Mouse (Mus musculus): Measurements from ENCODE around the gene Xylt1. TPM values are rescaled to one million over a fixed set of nuclear protein-coding genes. Genes with fewer than 3 reads are reported as not detected.
A peak's percentile ranks its signal among the peaks of the same experiment; 100 is the strongest.

Xylt1 gene
- total RNA-seq, 2 experiments from 2014 or later, result 3.9 to 4.3 TPM

DNA sequence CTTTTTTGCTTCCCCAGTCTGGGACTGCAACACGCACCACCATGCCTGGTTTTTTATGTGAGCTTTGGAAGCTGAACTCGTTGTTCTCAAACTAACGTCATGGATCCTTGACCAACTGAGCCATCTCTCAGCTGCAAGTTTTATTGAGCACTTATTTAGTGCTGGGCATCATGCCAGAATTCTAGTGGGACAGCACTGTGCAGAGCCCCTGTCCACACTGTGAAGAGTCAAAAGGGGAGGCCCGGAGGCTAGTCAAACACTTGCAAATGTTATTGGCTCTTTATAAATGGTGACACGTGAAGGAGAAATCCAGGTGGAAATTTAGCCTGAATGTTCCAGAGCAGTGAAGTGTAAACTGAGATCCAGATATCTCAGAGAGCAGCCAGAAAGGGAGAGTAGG lies 121.6 kb downstream of the Xylt1 start:
- intact Hi-C loops (cut with DNase I), result no loop called here
- no peak for DNase-seq

DNA sequence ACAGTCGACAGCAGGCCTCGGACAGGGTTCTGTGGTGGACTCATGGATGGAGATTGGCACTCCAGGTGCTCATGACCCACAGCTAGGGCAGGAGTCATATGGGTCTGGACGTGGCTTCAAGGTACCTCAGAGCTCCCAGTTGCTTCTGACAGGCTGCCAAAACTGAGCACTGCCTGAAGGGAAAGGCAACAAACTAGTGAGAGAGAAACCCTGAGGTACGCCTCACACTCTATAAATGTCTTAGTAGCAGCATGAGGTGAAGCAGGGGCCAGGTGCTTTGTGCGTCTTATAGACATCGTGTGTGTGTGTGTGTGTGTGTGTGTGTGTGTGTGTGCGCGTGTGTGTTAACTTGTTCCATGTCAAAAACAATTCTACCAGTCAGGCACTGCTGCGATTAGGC lies 122.9 kb downstream of the Xylt1 start:
- DNase-seq, result no peak
- intact Hi-C loops (cut with DNase I), result no loop called here

DNA sequence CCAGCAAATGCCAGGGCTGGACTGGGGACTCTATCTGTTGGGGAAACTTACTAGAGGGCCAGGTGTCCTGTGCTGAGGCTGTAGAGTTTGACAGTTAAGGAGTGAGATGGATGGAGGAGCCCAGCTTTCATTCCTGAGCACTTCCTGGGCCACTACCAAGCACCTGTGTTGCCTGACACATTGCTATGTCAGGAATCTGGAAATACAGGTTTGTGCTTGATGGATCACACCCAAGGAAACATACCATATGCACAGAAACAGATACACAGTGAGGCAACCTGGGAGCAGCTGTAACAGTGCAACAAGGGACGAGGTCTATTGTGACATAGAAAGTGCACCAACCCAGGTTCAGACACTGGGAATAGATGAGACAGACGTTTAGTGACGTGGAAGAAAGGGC lies 125.0 kb downstream of the Xylt1 start:
- intact Hi-C loops (cut with DNase I), result no loop called here
- DNase-seq, result no peak

DNA sequence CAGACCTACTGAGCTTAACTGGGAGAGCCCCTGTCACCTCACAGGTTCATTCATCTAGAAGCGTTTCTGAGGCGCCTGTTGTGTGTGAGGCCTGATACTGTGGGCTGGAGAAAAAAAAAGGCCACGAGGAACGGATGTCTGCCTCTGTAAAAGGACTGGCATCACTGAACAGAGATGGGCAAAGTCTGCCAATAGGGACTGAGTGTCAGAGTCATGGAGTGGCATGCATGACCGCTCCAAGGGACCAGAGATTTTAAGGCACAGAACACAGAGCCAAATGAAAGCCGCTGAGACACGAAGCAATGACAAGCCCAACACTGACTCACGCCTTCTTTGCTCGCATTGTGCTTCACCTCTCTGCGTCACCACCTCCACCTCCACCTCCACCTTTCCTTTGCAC lies 126.6 kb downstream of the Xylt1 start:
- DNase-seq, result no peak
- intact Hi-C loops (cut with DNase I), result no loop called here

DNA sequence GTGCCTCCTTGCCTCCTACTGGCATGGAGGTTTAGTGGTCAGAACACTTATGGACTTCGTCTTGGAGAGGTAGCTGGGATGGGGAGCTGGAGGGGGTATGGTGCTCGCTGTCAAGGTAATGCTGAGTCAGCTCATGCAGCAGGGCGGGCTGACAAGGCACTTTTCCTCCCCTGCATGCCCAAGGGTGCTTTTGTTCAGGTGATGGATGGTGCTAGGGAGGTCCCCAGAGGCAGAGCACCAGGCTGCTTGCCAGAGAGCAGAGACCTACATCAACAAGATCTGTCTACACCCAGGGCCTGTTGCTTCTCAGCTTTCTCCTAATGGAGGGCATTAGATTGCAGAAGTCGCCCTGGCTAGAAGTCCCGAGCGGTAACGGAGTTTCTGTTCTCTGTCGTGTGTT lies 127.3 kb downstream of the Xylt1 start:
- intact Hi-C loops (cut with DNase I), result no loop called here
- no peak for DNase-seq

DNA sequence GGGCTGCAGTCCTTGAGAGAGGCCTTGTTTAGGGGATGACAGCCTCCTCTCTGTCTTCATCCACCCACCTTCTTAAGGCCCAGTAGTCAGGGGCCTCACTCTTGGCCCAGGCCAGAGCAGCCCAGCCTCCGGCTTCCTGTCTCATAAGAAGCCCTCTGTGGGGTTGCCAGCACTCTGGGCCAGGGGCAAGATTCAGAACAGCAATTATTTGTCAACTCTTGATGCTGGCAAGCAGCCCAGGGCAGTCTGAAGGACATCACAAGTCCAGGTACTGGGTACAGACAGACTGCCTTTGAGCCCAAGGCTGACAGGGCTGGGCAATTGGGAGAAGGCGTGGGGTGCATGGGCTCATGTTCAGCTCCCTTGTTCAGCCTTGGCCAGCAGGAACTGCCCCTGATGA lies 129.3 kb downstream of the Xylt1 start:
- no peak for DNase-seq

DNA sequence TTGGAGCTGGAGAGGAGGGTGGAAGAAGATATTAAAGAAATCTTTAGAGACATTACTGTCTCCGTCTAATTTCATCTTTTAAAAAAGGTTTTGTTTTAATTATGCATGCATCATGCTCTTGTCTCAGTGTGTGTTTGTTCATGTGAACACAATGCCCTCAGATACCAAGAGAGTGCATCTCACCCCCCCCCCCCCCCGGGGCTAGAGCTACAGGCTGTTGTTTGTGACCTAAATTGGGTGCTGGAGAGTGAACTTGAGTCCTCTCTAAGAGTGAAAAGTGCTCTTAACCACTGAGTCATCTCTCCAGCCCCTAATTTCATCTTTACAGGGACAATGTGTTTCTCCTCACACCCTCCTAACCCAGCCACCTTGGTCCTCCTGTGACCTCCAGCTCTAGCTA lies 131.5 kb downstream of the Xylt1 start:
- intact Hi-C loops (cut with DNase I), result no loop called here
- DNase-seq, result no peak

More for the DNA sequence above, 129.3 kb downstream of the Xylt1 start:
- intact Hi-C loops (cut with DNase I), result no loop called here

DNA sequence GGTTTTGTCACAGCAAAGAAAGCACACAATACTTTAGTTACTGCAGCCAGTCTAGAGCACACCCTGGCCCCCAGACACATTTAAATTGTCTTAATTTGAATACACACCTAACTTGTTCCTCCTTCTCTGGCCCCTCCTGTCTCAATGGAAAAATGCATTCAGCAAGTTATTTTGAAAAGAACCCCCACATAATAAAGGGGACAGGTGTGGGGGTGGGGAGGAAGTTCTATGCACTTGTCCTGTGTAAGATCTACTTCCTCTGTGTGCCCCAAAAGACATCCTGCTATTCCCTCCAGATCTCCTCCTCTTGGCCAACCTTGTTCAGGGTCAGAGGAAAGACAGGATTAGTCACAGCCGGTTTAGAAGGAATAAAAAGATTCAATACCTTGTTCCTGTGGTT lies 135.0 kb downstream of the Xylt1 start:
- intact Hi-C loops (cut with DNase I), result no loop called here
- DNase-seq, result no peak

DNA sequence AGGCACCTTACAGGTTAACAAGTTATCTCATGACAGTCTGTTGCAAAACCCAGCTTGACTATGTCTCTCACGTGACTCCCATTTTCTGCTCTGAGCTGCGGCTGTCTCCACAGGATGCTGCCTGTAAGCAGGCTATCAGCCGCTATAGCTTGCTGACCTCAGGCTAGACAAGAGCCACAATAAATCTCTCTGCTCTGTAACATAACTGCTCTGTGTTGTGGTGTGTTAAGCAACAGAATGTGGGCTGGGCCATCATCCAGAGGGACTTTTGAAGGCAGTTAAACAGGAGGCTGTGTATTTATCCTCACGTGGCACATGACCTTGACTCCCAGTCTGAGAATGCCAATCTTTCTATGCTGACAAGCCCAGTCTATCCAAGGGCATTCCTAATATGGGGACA lies 136.1 kb downstream of the Xylt1 start:
- intact Hi-C loops (cut with DNase I), result no loop called here
- DNase-seq, result no peak

DNA sequence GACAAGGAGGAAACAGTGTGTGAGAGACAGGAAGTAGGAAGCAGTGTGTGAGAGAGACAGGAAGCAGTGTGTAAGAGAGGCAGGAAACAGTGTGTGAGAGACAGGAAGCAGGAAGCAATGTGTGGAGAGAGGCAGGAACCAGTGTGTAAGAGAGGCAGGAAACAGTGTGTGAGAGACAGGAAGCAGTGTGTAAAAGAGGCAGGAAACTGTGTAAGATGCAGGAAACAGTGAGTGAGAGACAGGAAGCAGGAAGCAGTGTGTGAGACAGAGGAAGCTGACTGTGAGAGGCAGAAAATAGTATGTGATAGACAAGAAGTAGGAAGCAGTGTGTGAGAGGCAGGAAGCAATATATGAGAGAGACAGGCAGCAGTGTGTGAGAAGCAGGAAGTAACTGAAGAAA lies 140.6 kb downstream of the Xylt1 start:
- DNase-seq, result no peak
- intact Hi-C loops (cut with DNase I), result no loop called here

DNA sequence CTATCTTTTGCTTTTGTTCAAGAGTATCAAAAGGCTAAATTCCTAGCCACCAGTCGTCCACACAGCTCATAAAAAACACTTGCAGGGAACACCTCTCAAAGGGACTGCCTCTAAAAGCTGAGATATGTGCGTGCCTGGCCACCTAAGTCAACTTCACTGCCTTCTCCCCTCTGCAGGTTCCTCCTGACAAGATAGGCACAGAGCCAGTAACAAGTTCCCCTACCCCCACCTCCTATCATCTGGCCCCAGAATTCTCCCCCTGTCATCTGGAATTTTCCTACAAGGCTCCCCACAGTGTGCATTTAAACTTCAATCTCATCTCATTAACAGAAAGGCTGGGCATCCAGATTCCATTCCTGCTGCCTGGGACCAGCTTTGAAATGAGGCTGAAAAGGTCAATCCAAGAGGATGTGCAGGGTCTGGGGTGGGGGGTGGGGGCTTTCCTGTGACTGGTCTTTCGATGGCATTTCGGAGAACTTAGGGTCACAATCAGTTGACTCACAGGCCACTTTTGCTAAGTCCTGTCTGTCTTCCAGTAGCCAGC lies 141.4 kb downstream of the Xylt1 start:
- intact Hi-C loops (cut with DNase I), result no loop called here
- DNase-seq, result no peak

DNA sequence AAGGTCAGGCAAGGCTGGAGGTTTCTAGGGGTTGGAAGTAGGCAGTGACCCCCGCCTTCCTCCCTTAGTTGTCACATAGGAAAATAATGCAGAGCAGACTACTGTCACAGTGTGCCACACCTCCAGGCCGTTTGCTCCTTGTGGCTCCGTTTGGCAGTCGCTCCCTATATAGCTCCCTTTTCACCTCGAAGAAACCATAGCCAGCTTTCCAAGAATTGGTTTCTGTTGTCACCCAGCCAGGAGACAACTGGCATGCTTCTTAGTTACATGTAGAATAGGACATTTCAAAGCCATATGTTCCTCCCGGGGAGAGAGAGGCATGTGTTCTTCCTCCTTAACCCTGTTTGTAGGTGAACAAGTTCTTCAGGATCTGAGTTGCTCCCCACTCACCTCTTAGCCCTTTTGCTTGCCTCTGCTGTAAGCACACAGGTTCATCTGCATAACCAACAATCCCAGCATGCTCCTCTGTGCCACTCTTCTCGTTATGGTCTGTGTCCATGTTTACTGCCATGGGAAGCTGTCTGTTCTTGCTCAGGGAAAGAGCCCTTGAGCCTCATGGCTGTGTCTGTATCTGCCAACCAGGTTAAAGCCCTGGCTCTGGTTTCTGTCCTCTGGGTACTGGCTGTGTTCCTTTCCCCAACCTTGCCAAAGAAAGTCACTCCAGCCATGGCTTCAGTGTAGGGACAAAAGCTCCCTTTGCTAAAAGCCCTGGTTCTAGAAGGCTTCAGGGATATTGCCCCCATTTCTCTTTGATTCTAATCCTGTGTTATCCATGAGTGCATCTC lies 143.8 kb downstream of the Xylt1 start:
- intact Hi-C loops (cut with DNase I), result no loop called here
- peak; percentile 9 to 44 for DNase-seq

DNA sequence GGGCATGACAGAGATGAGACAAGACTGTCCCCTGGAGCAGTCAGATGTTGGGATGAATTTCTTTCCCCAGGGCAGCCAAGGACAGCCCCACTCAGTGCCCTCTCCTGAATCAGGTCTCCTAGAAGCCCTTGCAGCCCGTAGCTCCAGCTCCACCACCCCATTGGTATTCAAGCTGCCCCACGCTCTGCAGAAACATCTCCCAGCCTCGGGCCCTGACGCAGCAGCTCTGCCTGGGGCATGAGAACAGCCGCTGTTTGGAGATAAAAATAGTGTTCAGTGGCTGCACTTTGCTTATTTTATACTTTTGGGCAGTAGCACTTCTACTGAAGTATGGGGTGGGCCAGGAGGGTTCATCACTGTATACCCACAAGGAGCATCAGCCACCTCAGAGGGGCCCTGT lies 144.9 kb downstream of the Xylt1 start:
- intact Hi-C loops (cut with DNase I), result no loop called here
- DNase-seq, result no peak

DNA sequence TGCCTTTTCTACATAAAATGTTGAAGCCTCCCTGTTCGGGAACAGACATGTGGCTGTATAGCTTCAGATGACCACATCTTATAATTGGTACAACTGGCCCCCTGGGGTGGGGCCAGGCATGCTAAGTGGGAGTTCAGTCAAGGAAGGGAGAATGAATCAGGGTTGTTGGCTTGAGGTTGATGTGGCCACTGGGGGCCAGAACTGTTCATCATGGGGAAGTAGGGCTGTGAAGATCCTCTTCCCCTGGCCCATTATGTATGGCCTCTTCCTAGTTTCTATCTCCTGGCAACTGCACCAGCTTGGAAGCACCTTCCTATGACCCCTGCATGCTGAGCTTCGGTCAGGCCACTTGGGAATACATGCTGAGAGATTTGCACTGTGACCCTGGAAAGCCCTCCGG lies 145.8 kb downstream of the Xylt1 start:
- no peak for DNase-seq
- intact Hi-C loops (cut with DNase I), result no loop called here

DNA sequence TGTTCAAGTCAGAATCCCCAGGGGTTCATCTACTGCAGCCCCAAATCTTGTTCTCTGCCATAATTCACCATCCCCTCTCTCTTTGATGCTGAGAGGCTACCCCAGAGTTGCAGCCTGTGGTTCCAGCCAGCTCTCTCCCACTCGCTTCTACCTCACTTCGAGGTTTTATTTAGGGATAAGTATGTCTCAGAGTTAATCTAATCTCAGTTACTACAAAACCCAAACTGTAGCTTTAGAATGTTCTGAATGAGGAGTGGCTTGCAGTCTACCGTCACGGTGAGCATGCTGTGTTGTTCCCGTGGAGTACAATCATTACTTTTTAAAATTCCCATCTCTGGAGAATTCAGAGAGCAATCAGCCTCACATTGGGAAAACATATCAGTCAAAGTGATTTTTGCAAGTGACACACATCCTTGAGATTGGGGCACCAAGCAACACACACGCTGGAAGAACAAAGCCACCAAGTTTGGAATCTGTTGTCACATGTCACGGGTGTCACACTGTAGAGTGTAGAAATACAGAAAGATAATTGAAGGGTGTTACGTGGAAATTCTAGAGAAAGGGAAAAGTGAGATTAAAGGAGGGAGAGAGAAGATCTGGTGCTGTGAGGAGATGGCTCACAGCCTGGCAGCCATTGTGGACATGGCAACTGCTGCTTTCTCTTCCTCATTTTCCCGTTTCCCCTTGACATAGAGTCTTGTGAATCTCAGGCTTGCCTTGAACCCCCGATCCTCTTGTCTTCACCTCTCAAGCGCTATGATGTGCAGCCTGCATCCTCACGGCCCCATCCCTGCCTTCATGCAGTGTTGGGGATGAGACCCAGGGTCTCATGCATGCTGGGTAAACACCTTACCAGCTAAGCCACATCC lies 149.2 kb downstream of the Xylt1 start:
- intact Hi-C loops (cut with DNase I), result no loop called here

DNA sequence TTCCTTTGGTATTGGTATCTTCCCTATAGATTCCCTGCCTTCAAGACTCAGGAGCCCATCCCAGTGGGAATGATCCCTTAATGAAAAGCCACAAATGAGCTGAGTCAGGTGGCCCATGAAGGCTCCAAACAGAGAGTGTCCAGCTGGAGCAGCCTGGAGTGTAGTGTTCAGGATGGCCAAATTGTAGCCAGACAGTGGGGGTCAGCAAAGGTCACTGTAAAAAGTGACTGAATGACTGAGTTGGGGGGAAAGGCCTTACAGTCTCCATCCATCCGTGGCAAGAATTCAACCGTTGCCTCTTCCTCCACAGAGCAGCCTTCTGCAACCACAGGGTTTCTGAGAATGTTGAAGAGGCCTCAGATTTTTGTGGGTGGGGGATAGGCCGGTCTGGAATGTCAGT lies 151.9 kb downstream of the Xylt1 start:
- intact Hi-C loops (cut with DNase I), result no loop called here
- DNase-seq, result no peak

More for the DNA sequence above, 149.2 kb downstream of the Xylt1 start:
- DNase-seq, result no peak

DNA sequence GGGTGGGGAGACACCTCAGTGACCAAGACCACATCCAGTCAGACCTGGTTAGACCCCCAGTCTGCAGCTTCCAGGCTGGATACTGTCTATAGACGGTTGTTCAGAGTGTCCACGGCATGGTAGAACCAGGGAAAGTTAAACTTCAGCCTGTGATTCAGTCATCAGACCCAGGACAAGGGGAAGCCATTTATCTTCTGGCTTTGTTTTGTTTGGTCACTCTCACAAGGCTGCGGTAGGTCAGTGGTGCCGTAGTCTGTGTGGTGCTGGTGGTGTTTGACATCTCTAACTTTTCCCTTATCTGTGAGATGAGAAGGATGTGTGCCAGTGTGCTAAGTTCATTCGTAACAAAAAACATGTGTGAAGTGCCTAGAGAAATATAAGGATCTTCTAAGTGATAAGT lies 152.4 kb downstream of the Xylt1 start:
- DNase-seq, result no peak
- intact Hi-C loops (cut with DNase I), result no loop called here

DNA sequence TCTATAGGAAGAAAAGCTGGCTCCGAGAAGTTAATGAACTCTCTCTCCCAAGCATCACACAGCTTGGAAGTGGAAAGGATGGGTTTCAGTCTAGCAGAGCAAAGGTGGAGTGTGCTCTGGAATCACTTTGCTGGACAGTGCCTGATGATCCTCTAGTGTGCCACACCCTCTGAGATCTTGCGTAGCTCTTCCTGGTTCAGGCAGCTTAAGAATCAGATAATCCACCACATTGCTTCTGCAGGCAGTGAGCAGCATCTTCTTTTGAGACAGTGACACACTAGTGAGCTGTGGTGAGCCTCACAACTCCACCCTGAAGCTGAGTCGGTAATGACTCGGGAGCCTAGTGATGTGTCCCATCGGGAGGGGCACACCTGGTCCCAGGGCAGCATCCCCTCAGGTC lies 159.2 kb downstream of the Xylt1 start:
- intact Hi-C loops (cut with DNase I), result no loop called here
- no peak for DNase-seq

DNA sequence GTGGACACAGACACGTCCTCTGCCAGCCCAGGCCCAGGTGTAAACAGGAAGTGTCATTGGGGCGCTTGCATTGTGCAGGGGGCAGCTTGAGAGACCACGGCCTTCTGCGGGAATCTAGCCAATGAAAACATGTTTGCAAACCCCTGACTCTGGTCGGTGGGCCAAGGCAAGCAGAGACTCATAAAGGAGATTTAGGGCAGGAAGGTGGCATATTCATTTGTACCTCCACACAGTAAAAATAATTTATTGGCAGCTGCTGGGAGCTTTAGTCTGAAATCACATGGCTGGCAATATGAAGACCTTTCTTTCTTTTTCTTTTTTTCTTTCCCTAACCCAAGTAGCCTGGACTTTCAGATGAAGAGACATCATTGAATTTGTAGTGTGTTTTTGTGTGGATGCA lies 159.6 kb downstream of the Xylt1 start:
- no peak for DNase-seq
- intact Hi-C loops (cut with DNase I), result no loop called here

DNA sequence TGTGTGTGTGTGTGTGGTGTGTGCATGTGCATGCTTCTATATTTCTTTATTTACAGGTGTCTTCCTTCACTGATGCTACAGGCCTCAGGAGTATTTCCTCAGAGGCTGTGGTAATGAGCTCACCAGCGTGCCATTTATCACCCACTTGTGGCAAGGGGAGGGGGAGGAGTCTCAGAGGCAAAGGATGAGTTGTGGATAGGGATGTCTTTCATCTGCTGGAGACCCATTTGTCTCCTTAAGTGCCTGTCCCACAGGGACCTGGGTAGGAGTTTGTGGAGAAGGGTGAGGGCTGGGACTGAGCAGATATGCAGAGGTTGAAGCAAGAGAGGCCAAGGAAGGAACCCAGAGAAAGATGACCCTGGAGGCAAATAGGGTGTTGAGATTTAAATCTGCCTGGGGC lies 160.3 kb downstream of the Xylt1 start:
- no peak for DNase-seq
- intact Hi-C loops (cut with DNase I), result no loop called here

DNA sequence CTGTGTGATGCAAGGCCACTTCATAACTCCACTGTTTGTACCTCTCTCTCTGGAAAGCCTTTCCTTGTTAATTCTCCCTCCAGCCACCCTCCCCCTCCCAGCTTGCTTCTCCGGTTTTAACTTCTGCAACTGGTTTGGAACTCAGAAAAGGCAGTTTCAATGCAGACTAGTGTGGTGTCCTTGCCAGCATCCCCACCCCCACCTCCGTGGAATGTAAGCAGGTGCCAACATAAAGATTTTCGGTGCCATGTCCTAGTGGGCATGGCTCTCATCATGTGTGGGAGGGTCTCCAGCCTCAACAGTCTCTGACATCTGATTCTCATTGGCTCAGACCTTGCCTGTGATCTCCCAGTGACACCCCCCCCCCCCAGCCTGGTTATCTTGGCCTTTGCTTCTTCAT lies 160.9 kb downstream of the Xylt1 start:
- intact Hi-C loops (cut with DNase I), result no loop called here
- peak in 1 of 2 experiments; percentile 15 for DNase-seq

DNA sequence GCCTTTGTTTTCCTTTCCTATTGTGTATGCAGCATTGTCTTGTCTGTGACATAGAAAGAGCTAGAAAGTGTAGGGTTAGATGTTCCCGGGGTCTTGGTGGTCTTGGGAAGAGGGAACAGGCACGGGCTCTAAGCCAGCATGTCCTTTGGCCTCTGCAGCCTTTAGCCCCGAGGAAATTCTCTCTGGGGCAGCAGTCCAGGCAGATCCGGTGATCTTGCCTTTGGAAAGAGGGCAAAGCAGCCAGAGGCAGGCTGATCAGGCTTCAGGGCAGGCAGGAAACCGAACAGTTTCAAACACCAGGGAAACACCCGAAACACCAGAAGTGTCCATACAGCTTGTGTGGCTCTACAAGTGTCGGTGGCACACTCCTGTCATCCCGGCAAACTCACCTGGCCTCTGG lies 162.3 kb downstream of the Xylt1 start:
- intact Hi-C loops (cut with DNase I), result no loop called here
- DNase-seq, result no peak

Measured in heart, postnatal 14 days (tissue).